Mouse (Mus musculus): Measurements from ENCODE around the gene Slc25a10.

Gene Slc25a10

GRCm38 (mm10) chr11:120491317-120492023 is at the start of gene Slc25a10:
Gene Slc25a10 (plus strand): TSS chr11:120491840.
- peak; percentile 91 to 92 for DNase-seq

- DNase-seq, result no peak
Observed at GRCm38 (mm10) chr11:120442344-120442743, 49.3 kb upstream of the Slc25a10 start, which contains the start of gene Tspan10. Gene Tspan10 (plus strand): TSS chr11:120442644.

GRCm38 (mm10) chr11:120442765-120443280 is 48.8 kb upstream of the Slc25a10 start:
- DNase-seq, result no peak

- DNase-seq, result no peak
Observed at GRCm38 (mm10) chr11:120444106-120444505, 47.5 kb upstream of the Slc25a10 start.

- no peak for DNase-seq
Observed at GRCm38 (mm10) chr11:120445475-120445874, 46.2 kb upstream of the Slc25a10 start.

- no peak for DNase-seq
Observed at GRCm38 (mm10) chr11:120447179-120447578, 44.5 kb upstream of the Slc25a10 start.

- no peak for DNase-seq
Observed at GRCm38 (mm10) chr11:120452246-120452645, 39.4 kb upstream of the Slc25a10 start.

GRCm38 (mm10) chr11:120453306-120453705 is 38.3 kb upstream of the Slc25a10 start, which contains the start of gene Pde6g:
Gene Pde6g (minus strand): TSS chr11:120453500.
- DNase-seq, result no peak

- no peak for DNase-seq
Observed at GRCm38 (mm10) chr11:120454965-120455364, 36.7 kb upstream of the Slc25a10 start.

GRCm38 (mm10) chr11:120455413-120455812 is 36.2 kb upstream of the Slc25a10 start:
- no peak for DNase-seq

GRCm38 (mm10) chr11:120457370-120457769 is 34.3 kb upstream of the Slc25a10 start:
- DNase-seq, result no peak

- DNase-seq, result peak; percentile 72 to 77
Observed at GRCm38 (mm10) chr11:120457772-120458751, 33.6 kb upstream of the Slc25a10 start, which contains the start of the genes Oxld1 and Ccdc137. Gene Oxld1 (minus strand): TSS chr11:120458068. Gene Ccdc137 (plus strand): TSS chr11:120458115.

- DNase-seq, result no peak
Observed at GRCm38 (mm10) chr11:120458847-120459597, 32.6 kb upstream of the Slc25a10 start.

- DNase-seq, result no peak
Observed at GRCm38 (mm10) chr11:120463536-120463935, 28.1 kb upstream of the Slc25a10 start.

GRCm38 (mm10) chr11:120464365-120464764 is 27.3 kb upstream of the Slc25a10 start:
- no peak for DNase-seq

- DNase-seq, result no peak
Observed at GRCm38 (mm10) chr11:120465521-120465920, 26.1 kb upstream of the Slc25a10 start.

GRCm38 (mm10) chr11:120467051-120467735 is 24.4 kb upstream of the Slc25a10 start, which contains the start of gene Arl16:
Gene Arl16 (minus strand): TSS chr11:120467607.
- peak; percentile 95 to 96 for DNase-seq

- no peak for DNase-seq
Observed at GRCm38 (mm10) chr11:120467736-120468092, 23.9 kb upstream of the Slc25a10 start.

GRCm38 (mm10) chr11:120472052-120472451 is 19.6 kb upstream of the Slc25a10 start:
- DNase-seq, result no peak

GRCm38 (mm10) chr11:120483448-120483934 is 8.1 kb upstream of the Slc25a10 start:
- no peak for DNase-seq

GRCm38 (mm10) chr11:120484265-120484981 is 7.2 kb upstream of the Slc25a10 start, which contains the start of gene Mrpl12:
Gene Mrpl12 (plus strand): TSS chr11:120484613.
- peak; percentile 87 to 90 for DNase-seq
